ENCODE assay signal across 26 mouse cellular contexts in the genomic region with DNA sequence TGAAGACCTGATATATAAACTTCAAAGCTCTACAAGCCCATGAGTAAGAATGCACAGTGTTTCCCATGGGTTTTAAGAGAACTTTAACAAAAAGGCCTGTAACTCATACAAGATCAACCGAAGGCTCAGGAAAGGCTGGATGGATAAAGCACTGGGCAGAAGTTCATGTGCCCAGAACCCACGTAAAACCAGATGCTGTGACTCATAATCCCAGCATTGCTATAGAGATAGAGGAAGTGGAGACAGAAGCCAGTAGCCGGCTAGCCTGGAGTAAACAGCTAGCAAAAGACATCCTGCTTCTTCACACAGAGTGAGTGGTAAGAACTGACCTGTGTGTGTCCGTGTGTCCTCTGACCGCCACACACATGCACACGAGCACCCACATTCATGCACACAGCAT. TPM values are rescaled to one million over a fixed set of nuclear protein-coding genes. Genes with fewer than 3 reads are reported as not detected.
DNase-seq lines count a peak whose midpoint lies in the region; ATAC-seq and TF ChIP-seq lines count a peak whose summit lies in the region.
"Had no signal": no experiment of that assay in that cellular context is flagged by ENCODE, and none has a peak within 500 bp of the region (broad histone marks: within the 10 kb centered on the region; RNA-seq: fewer than 3 reads in every experiment).

No protein-coding gene starts in this region.

- no peaks in the 10 kb centered on the region for H3K9me3 ChIP-seq in lung, embryonic 14.5 days (ENCODE audit: low read depth, low read length)
- H3K9me3 ChIP-seq in MEL (replicated peaks; ENCODE audit: insufficient read depth, low read length), result no peaks in the 10 kb centered on the region
- no peaks in the 10 kb centered on the region for H3K9me3 ChIP-seq in forebrain, embryonic 13.5 days (replicated peaks)
- H3K9me3 ChIP-seq: forebrain, embryonic 12.5 days; heart, embryonic 13.5 days; hindbrain, embryonic 13.5 days; kidney, embryonic 15.5 days; limb, embryonic 13.5 days; liver, embryonic 12.5 days; midbrain, embryonic 15.5 days; neural tube, embryonic 13.5 days had no signal

- DNase-seq in lung, embryonic 14.5 days, result peak; percentile 18
- DNase-seq in lung, postnatal 4 days, result no peak
- peak; percentile 68 for DNase-seq in MEL (ENCODE audit: low read depth, low spot score)
- peak; percentile 17 for DNase-seq in skeletal muscle tissue, adult 2 months (ENCODE audit: low read depth, low spot score)
- DNase-seq in gastrocnemius, postnatal 10 days, result no peak
- no peak for DNase-seq in heart, adult 2 months
- DNase-seq: adrenal gland, postnatal 36 days; cerebellum, adult 11 months; cerebellum, postnatal 10 days; gastrocnemius, adult 2 months; heart, adult 11 months; heart, postnatal 36 days; kidney, adult 11 months; kidney, postnatal 4 days; right cerebral cortex, adult 18-20 months had no signal

- no peak for TF ChIP-seq RAD21 in MEL (IDR thresholded peaks at IDR 0.05; ENCODE audit: low read depth, low read length)

- H3K9ac ChIP-seq in lung, embryonic 14.5 days, result no peak overlapping the region
- no peak overlapping the region; the same call in 1 of the 2 replicates for H3K9ac ChIP-seq in MEL (ENCODE audit: control insufficient read depth, low read depth, low read length, poor library complexity, severe bottlenecking)
- no peak overlapping the region for H3K9ac ChIP-seq in forebrain, embryonic 13.5 days
- no peak overlapping the region for H3K9ac ChIP-seq in heart, adult 2 months (ENCODE audit: low read depth, low read length)
- H3K9ac ChIP-seq: forebrain, embryonic 12.5 days; heart, embryonic 13.5 days; hindbrain, embryonic 13.5 days; kidney, embryonic 15.5 days; limb, embryonic 13.5 days; liver, embryonic 12.5 days; midbrain, embryonic 15.5 days; neural tube, embryonic 13.5 days had no signal

- no peaks in the 10 kb centered on the region for H3K36me3 ChIP-seq in lung, embryonic 14.5 days (ENCODE audit: insufficient read depth)
- H3K36me3 ChIP-seq in MEL (ENCODE audit: control insufficient read depth in 1 of 2, insufficient read depth in 2 of 2, low read length in 2 of 2), result peaks cover 8 to 23% of the 10 kb centered on the region in 2 experiments; a peak in 3 of 4 replicates
- H3K36me3 ChIP-seq in forebrain, embryonic 13.5 days (ENCODE audit: poor library complexity, severe bottlenecking), result no peaks in the 10 kb centered on the region
- H3K36me3 ChIP-seq in heart, adult 2 months (ENCODE audit: control insufficient read depth, insufficient read depth, low read length), result no peaks in the 10 kb centered on the region
- H3K36me3 ChIP-seq: forebrain, embryonic 12.5 days; G1E; heart, embryonic 13.5 days; hindbrain, embryonic 13.5 days; kidney, embryonic 15.5 days; limb, embryonic 13.5 days; liver, embryonic 12.5 days; midbrain, embryonic 15.5 days; neural tube, embryonic 13.5 days had no signal

- TF ChIP-seq POLR2A in MEL (IDR thresholded peaks at IDR 0.05; ENCODE audit: control insufficient read depth in 1 of 2, insufficient read depth in 1 of 2, low read depth in 1 of 2, low read length in 2 of 2, poor library complexity in 1 of 2), result no peak
- no peak for TF ChIP-seq POLR2A in heart, adult 2 months (IDR thresholded peaks at IDR 0.05; ENCODE audit: insufficient read depth, low read depth, low read length)

- TF ChIP-seq EP300 in MEL (IDR thresholded peaks at IDR 0.05; ENCODE audit: low read depth in 1 of 2, low read length in 2 of 2), result peak; percentile 21 to 25; a peak in 2 of 4 replicates
- TF ChIP-seq EP300 in heart, adult 2 months (IDR thresholded peaks at IDR 0.05; ENCODE audit: insufficient read depth, low read depth, low read length), result no peak

- H3K4me2 ChIP-seq in lung, embryonic 14.5 days, result no peak overlapping the region
- no peak overlapping the region for H3K4me2 ChIP-seq in forebrain, embryonic 13.5 days
- H3K4me2 ChIP-seq: forebrain, embryonic 12.5 days; heart, embryonic 13.5 days; hindbrain, embryonic 13.5 days; kidney, embryonic 15.5 days; limb, embryonic 13.5 days; liver, embryonic 12.5 days; midbrain, embryonic 15.5 days; neural tube, embryonic 13.5 days had no signal

- peaks cover 3% of the 10 kb centered on the region; the same call in 1 of the 2 replicates for H3K4me1 ChIP-seq in lung, embryonic 14.5 days (ENCODE audit: insufficient read depth)
- H3K4me1 ChIP-seq in MEL (ENCODE audit: control insufficient read depth in 1 of 2, insufficient read depth in 2 of 2, low read length in 2 of 2), result peaks cover 11 to 23% of the 10 kb centered on the region in 2 experiments
- peaks cover 11% of the 10 kb centered on the region for H3K4me1 ChIP-seq in forebrain, embryonic 13.5 days
- no peaks in the 10 kb centered on the region for H3K4me1 ChIP-seq in heart, adult 2 months (ENCODE audit: control insufficient read depth, insufficient read depth, low read length)
- H3K4me1 ChIP-seq: heart, embryonic 13.5 days; hindbrain, embryonic 13.5 days; kidney, embryonic 15.5 days; midbrain, embryonic 15.5 days; neural tube, embryonic 13.5 days had no signal

- no peak for TF ChIP-seq CTCF in lung, embryonic 14.5 days (IDR thresholded peaks at IDR 0.05; ENCODE audit: low read depth)
- TF ChIP-seq CTCF in MEL (IDR thresholded peaks at IDR 0.05 in 2 of 3, conservative IDR thresholded peaks at IDR 0.05 in 1 of 3; ENCODE audit: control insufficient read depth in 1 of 3, insufficient read depth in 1 of 3, low read depth in 2 of 3, low read length in 3 of 3, poor library complexity in 1 of 3, severe bottlenecking in 1 of 3), result no peak
- TF ChIP-seq CTCF in heart, adult 2 months (IDR thresholded peaks at IDR 0.05), result no peak

- intact Hi-C loops in heart, adult 2 months (cut with DNase I), result no loop called here

- H3K4me3 ChIP-seq in lung, embryonic 14.5 days (ENCODE audit: low read depth, low read length), result no peak overlapping the region
- no peak overlapping the region for H3K4me3 ChIP-seq in MEL (ENCODE audit: control insufficient read depth in 1 of 2, insufficient read depth in 1 of 2, low read depth in 2 of 2, low read length in 2 of 2)
- H3K4me3 ChIP-seq in forebrain, embryonic 13.5 days, result no peak overlapping the region
- no peak overlapping the region for H3K4me3 ChIP-seq in heart, adult 2 months
- H3K4me3 ChIP-seq: forebrain, embryonic 12.5 days; gastrocnemius, adult 2 months; heart, embryonic 13.5 days; hindbrain, embryonic 13.5 days; kidney, embryonic 15.5 days; limb, embryonic 13.5 days; liver, embryonic 12.5 days; midbrain, embryonic 15.5 days; neural tube, embryonic 13.5 days had no signal

- H3K27me3 ChIP-seq in lung, embryonic 14.5 days (ENCODE audit: insufficient read depth, low read length), result no peaks in the 10 kb centered on the region
- no peaks in the 10 kb centered on the region for H3K27me3 ChIP-seq in MEL (ENCODE audit: control insufficient read depth in 1 of 2, insufficient read depth in 2 of 2, low read length in 2 of 2)
- H3K27me3 ChIP-seq in forebrain, embryonic 13.5 days, result no peaks in the 10 kb centered on the region
- no peaks in the 10 kb centered on the region for H3K27me3 ChIP-seq in heart, adult 2 months (ENCODE audit: control insufficient read depth, insufficient read depth, low read length)
- H3K27me3 ChIP-seq: forebrain, embryonic 12.5 days; heart, embryonic 13.5 days; hindbrain, embryonic 13.5 days; kidney, embryonic 15.5 days; limb, embryonic 13.5 days; liver, embryonic 12.5 days; midbrain, embryonic 15.5 days; neural tube, embryonic 13.5 days had no signal

- 76% methylated on average over 6 of the region's 6 CpGs for WGBS in lung, embryonic 14.5 days
- WGBS in forebrain, embryonic 13.5 days, result 85% methylated on average over 6 of the region's 6 CpGs
- 53% methylated on average over 6 of the region's 6 CpGs for WGBS in heart, adult 2 months

- peaks cover 7% of the 10 kb centered on the region for H3K79me2 ChIP-seq in MEL (ENCODE audit: control insufficient read depth, insufficient read depth, low read length, poor library complexity)
- no peaks in the 10 kb centered on the region for H3K79me2 ChIP-seq in heart, adult 2 months (replicated peaks; ENCODE audit: control insufficient read depth, insufficient read depth, low read length)

- ATAC-seq in lung, embryonic 14.5 days (ENCODE audit: insufficient read depth), result no peak
- ATAC-seq in granulocyte monocyte progenitor cell, adult 5-6 weeks (replicated peaks; ENCODE audit: poor library complexity, severe bottlenecking), result peak; percentile 47
- ATAC-seq in forebrain, embryonic 13.5 days, result no peak
- ATAC-seq: liver, embryonic 12.5 days; midbrain, embryonic 15.5 days had no signal

- no peak overlapping the region for H3K27ac ChIP-seq in lung, embryonic 14.5 days (ENCODE audit: low read depth)
- peak overlapping the region; percentile 31 for H3K27ac ChIP-seq in MEL (ENCODE audit: control insufficient read depth, low read depth, low read length)
- H3K27ac ChIP-seq in forebrain, embryonic 13.5 days, result no peak overlapping the region
- no peak overlapping the region for H3K27ac ChIP-seq in heart, adult 2 months
- H3K27ac ChIP-seq: forebrain, embryonic 12.5 days; gastrocnemius, adult 2 months; heart, embryonic 13.5 days; hindbrain, embryonic 13.5 days; kidney, embryonic 15.5 days; limb, embryonic 13.5 days; liver, embryonic 12.5 days; midbrain, embryonic 15.5 days; neural tube, embryonic 13.5 days had no signal

TF ChIP-seq in MEL, 35 proteins besides CTCF, POLR2A, EP300 and RAD21:
- no peak for TF ChIP-seq UBTF (IDR thresholded peaks at IDR 0.05; ENCODE audit: borderline replicate concordance, insufficient read depth, low read depth, low read length)
- 0 out of 2 replicates have a peak, but pooled peaks have one; percentile 29 for TF ChIP-seq MAX (IDR thresholded peaks at IDR 0.05; ENCODE audit: low read length)
- 0 out of 2 replicates have a peak, but pooled peaks have one; percentile 5 for TF ChIP-seq TAL1 (IDR thresholded peaks at IDR 0.05; ENCODE audit: low read length)

RNA-seq across cellular contexts. Expression of gene Ttc39b, which starts 54.4 kb away (rescaled TPM):
- 3.3 and 4.2 TPM in 2 replicates for polyA plus RNA-seq in lung, embryonic 14.5 days (2014; fragmentation: Nextera tagmentation; extraction: Ambion mirVana)
- total RNA-seq in MEL (2012; rRNA removed), result 11.3 and 16.1 TPM in 2 replicates
- 100 to 1,000 TPM in 1 of 2 experiments, 10 to 100 TPM in 1; 21.1 to 109 TPM for polyA plus RNA-seq in MEL (2012; ENCODE audit: insufficient read depth in 1 of 2, insufficient read length in 2 of 2, low read depth in 1 of 2, low replicate concordance in 2 of 2, missing spikeins in 1 of 2)
- 0.19 TPM in 1 of 2 replicates, not detected in the other for total RNA-seq in granulocyte monocyte progenitor cell, adult 5-6 weeks (2014; fragmentation: Nextera tagmentation)
- total RNA-seq in granulocyte monocyte progenitor cell, adult 5-6 weeks (2017), result 0.26 and 1.6 TPM in 2 replicates
- total RNA-seq in gastrocnemius, postnatal 10 days (2021), result 10 to 100 TPM in 1 of 2 experiments, 1 to 10 TPM in 1; 7.3 to 10.5 TPM
- polyA plus RNA-seq in forebrain, embryonic 13.5 days (2015; fragmentation: Nextera tagmentation; extraction: Ambion mirVana), result 9.9 and 12.8 TPM in 2 replicates
- 10 to 100 TPM; 16.2 to 21.9 TPM for total RNA-seq in heart, adult 2 months (2021)
- polyA plus RNA-seq in heart, adult 2 months (2012; rRNA removed), result 3.8 and 7.4 TPM in 2 replicates
- polyA plus RNA-seq: G1E had no signal

Comparison
In these comparisons a context has a peak if more than half of its experiments do, and no peak if none do; other contexts are left out.
1. DNase-seq: peak in lung, embryonic 14.5 days (single experiment), MEL (single experiment) and skeletal muscle tissue, adult 2 months (single experiment); none in lung, postnatal 4 days (0 of 2), gastrocnemius, postnatal 10 days (single experiment) and heart, adult 2 months (0 of 2).